Mouse (Mus musculus) liver, adult 2 months (tissue): ENCODE data around the gene Syt9. TPM values are rescaled to one million over a fixed set of nuclear protein-coding genes. Genes with fewer than 3 reads are reported as not detected.

Source experiments
- DNase-seq: peaks from one replicate; pipeline ENCODE4 v3.0.0-alpha.2; 2011; ENCODE audit warnings: low read depth, low spot score; ENCODE audit errors: extremely low read depth
- H3K27ac ChIP-seq: fragments of 200-500 bp; replicated peaks from 2 replicates; pipeline ENCODE4 v1.5.1; 2012; ENCODE audit warnings: low read depth, mild to moderate bottlenecking, control low read depth, inconsistent platforms, low read length; ENCODE audit not compliant: insufficient read depth
- H3K27me3 ChIP-seq: fragments of 200-500 bp; 2 replicates; pipeline ENCODE4 v1.6.1; 2012; ENCODE audit warnings: mild to moderate bottlenecking, moderate library complexity, low read length, inconsistent platforms; ENCODE audit not compliant: control insufficient read depth, insufficient read depth
- H3K36me3 ChIP-seq: fragments of 200-500 bp; 2 replicates; pipeline ENCODE4 v1.6.1; 2012; ENCODE audit warnings: low read length, inconsistent platforms; ENCODE audit not compliant: control insufficient read depth, insufficient read depth
- H3K4me1 ChIP-seq: fragments of 200-500 bp; 2 replicates; pipeline ENCODE4 v1.6.1; 2011; ENCODE audit warnings: low read length; ENCODE audit not compliant: control insufficient read depth, insufficient read depth
- H3K4me3 ChIP-seq: fragments of 200-500 bp; 2 replicates; pipeline ENCODE4 v1.5.1; 2011; ENCODE audit warnings: low read depth, mild to moderate bottlenecking, control low read depth, low read length, moderate library complexity; ENCODE audit not compliant: insufficient read depth
- H3K79me2 ChIP-seq: fragments of 200-500 bp; 2 replicates; pipeline ENCODE4 v1.6.1; 2012; ENCODE audit warnings: inconsistent platforms, mild to moderate bottlenecking, low read length, moderate library complexity; ENCODE audit not compliant: control insufficient read depth, insufficient read depth
- H3K9ac ChIP-seq: fragments of 200-500 bp; 2 replicates; pipeline ENCODE4 v1.6.1; 2012; ENCODE audit warnings: low read depth, mild to moderate bottlenecking, control low read depth, inconsistent platforms, low read length
- CTCF ChIP-seq: fragments of 200-500 bp; IDR thresholded peaks from 2 replicates; pipeline ENCODE4 v1.5.1; 2011; ENCODE audit warnings: low read depth, low read length, control low read depth
- POLR2A ChIP-seq: fragments of 200-500 bp; IDR thresholded peaks from 2 replicates; pipeline ENCODE4 v1.6.1; 2011; ENCODE audit warnings: low read length, control low read depth; ENCODE audit not compliant: insufficient read depth; ENCODE audit errors: extremely low read depth
- WGBS: fragments of 180-500 bp; shearing (Covaris S2); methylation state at CpG from one replicate; pipeline ENCODE4 v1.1.7; 2018; 5-methylcytosine and 5-hydroxymethylcytosine counted together
- polyA plus RNA-seq: library from polyadenylated mRNA; depleted of rRNA; stranded (reverse); fragments of >200 nt; gene quantifications from 2 replicates; pipeline ENCODE4 v1.2.3, GENCODE M21; 2012
- total RNA-seq: library from RNA; depleted of rRNA; stranded (reverse); fragments of >200 nt; gene quantifications from 2 replicates; pipeline ENCODE4 v1.2.3, GENCODE M21; 2014

Syt9 gene
- total and polyA plus RNA-seq, 2 experiments = 0.28 to 0.45 TPM

- H3K27me3 ChIP-seq = no peaks in the 10 kb centered on the region
- no peaks in the 10 kb centered on the region for H3K36me3 ChIP-seq
- H3K4me3 ChIP-seq = no peak overlapping the region
- H3K79me2 ChIP-seq = no peaks in the 10 kb centered on the region
- no peak overlapping the region for H3K9ac ChIP-seq
- 59% methylated on average over 5 of the region's 5 CpGs for WGBS
- H3K27ac ChIP-seq = no peak overlapping the region
- TF ChIP-seq POLR2A (no peak), CTCF (no peak)
- H3K4me1 ChIP-seq = no peaks in the 10 kb centered on the region
- DNase-seq = no peak
Measured at GRCm38 (mm10) chr7:107504761-107505712, 134.5 kb downstream of the Syt9 start.

DNA sequence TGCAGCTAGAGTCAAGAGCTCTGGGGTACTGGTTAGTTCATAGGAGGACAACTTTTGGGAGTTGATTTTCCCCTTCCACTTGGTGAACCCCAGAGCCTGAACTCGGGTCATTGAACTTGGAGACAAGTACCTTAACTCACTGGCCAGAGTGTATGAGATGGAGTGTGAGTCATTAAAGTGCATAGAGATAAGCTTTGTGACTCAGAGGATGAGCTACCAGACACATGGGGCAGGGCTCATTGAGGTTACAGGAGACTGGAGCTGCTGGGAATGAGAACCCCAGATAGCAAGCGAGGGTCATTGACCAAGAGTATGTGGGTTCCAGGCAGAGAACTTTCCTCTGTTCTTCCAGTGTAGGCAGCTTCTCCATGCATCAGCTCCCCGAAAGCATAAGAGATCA lies 137.4 kb downstream of the Syt9 start:
- peak; percentile 48 for DNase-seq
- H3K27me3 ChIP-seq = no peaks in the 10 kb centered on the region
- H3K4me1 ChIP-seq = no peaks in the 10 kb centered on the region
- no peak overlapping the region for H3K9ac ChIP-seq
- no peaks in the 10 kb centered on the region for H3K36me3 ChIP-seq
- no peaks in the 10 kb centered on the region for H3K79me2 ChIP-seq
- no peak overlapping the region for H3K4me3 ChIP-seq
- no peak overlapping the region for H3K27ac ChIP-seq
- WGBS = 73% methylated on average over 3 of the region's 3 CpGs
- TF ChIP-seq CTCF (no peak), POLR2A (no peak)

DNA sequence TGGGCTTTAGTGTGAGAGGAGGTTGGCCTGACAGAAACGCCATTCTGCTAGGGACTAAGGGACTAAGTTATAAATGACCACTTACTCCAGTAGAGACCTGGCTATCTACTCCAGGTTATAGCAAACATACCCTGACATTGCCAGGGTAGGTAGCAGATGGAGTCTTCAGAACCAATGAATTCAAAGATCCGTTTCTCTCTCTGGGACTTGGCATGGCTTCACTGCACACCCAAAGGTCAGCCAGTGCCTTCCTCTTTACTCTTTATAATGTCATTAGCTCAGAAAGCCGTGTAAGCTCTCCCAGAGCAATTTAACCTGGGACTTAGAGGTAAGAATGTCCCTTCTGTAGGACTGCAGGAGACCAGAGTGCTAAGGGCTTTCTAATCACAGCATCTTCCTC lies 139.2 kb downstream of the Syt9 start:
- Histone ChIP-seq H3K36me3 (no peaks in the 10 kb centered on the region), H3K27ac (no peak overlapping the region), H3K4me1 (no peaks in the 10 kb centered on the region), H3K9ac (no peak overlapping the region), H3K4me3 (no peak overlapping the region), H3K79me2 (no peaks in the 10 kb centered on the region), H3K27me3 (no peaks in the 10 kb centered on the region)
- no peak for DNase-seq
- 72% methylated on average over 3 of the region's 3 CpGs for WGBS
- TF ChIP-seq POLR2A (no peak), CTCF (no peak)

- Histone ChIP-seq H3K36me3 (no peaks in the 10 kb centered on the region), H3K9ac (no peak overlapping the region), H3K79me2 (no peaks in the 10 kb centered on the region), H3K4me1 (no peaks in the 10 kb centered on the region), H3K27me3 (no peaks in the 10 kb centered on the region), H3K27ac (no peak overlapping the region), H3K4me3 (no peak overlapping the region)
- peak; percentile 1 for DNase-seq
- WGBS = 63% methylated on average over 8 of the region's 8 CpGs
- TF ChIP-seq POLR2A (no peak), CTCF (no peak)
Measured at GRCm38 (mm10) chr7:107516704-107517410, 146.3 kb downstream of the Syt9 start.

DNA sequence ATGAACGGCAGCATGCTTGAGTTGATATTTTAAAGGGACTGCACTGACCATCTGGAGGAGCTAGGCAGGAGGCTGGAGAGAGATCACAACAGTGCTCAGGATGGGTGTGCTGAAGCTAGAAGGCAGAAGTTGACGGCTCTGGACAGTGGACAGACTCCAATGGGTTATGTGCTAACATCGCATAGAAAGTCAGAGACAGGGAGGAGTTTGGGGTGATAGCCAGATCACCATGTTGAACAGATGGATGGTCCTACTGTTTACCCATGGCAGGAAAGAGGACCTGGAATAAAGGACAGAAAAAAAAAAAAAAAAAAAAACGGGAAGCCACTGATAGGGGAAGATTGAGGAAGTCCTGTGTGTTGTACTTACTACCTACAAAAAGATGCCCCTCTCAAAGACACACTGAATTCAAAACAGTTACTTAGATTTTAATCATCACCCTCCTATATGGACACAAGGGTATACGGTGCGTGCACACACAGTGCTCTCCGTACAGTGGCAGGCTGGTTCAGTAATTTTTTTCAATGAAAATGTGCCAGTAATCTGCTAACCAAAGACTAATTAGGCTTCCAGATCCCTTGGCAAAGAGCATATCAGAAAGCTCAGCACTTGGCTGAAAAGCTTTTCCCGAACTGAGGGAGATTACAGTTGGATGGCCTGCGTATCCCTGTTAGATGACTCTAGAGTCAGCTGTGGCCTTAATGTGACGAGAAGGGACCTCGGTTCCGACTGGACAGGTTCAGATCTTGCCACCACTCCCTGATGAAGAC lies 148.9 kb downstream of the Syt9 start:
- WGBS = 77% methylated on average over 12 of the region's 12 CpGs
- H3K79me2 ChIP-seq = no peaks in the 10 kb centered on the region
- peak; percentile 17 for DNase-seq
- H3K4me1 ChIP-seq = no peaks in the 10 kb centered on the region
- no peak for TF ChIP-seq CTCF
- TF ChIP-seq POLR2A = no peak
- H3K27ac ChIP-seq = no peak overlapping the region
- no peaks in the 10 kb centered on the region for H3K27me3 ChIP-seq
- H3K36me3 ChIP-seq = no peaks in the 10 kb centered on the region
- no peak overlapping the region for H3K9ac ChIP-seq
- H3K4me3 ChIP-seq = no peak overlapping the region
